Mouse (Mus musculus) stomach, embryonic 16.5 days (tissue): Measurements from ENCODE around the gene Gm13283. TPM values are rescaled to one million over a fixed set of nuclear protein-coding genes. Genes with fewer than 3 reads are reported as not detected.
"Not testable (repeated sequence)": the region's sequence is repeated elsewhere in the genome, so short reads cannot be mapped to it uniquely, and the experiment has no call there.

Experiments
- ATAC-seq: fragments of 200-750 bp; cut with Nextera tagmentation; 2 replicates; pipeline ENCODE4 v1.8.0; 2017; ENCODE audit warnings: moderate number of reproducible peaks, moderate TSS enrichment; ENCODE audit not compliant: insufficient read depth, low FRiP score
- H3K27ac ChIP-seq: fragments of 300-500 bp; sonication (generic); 2 replicates; pipeline ENCODE4 v1.5.1; 2014; ENCODE audit warnings: low read length
- H3K27me3 ChIP-seq: fragments of 300-500 bp; sonication (generic); 2 replicates; pipeline ENCODE4 v1.6.1; 2014; ENCODE audit warnings: low read length, control low read depth, mixed read lengths; ENCODE audit not compliant: control insufficient read depth, insufficient read depth
- H3K36me3 ChIP-seq: fragments of 300-500 bp; sonication (generic); 2 replicates; pipeline ENCODE4 v1.6.1; 2014; ENCODE audit warnings: low read length; ENCODE audit not compliant: control insufficient read depth, insufficient read depth
- H3K4me1 ChIP-seq: fragments of 300-500 bp; sonication (generic); 2 replicates; pipeline ENCODE4 v1.6.1; 2014; ENCODE audit warnings: low read length, control low read depth, mixed read lengths; ENCODE audit not compliant: control insufficient read depth, insufficient read depth
- H3K4me2 ChIP-seq: fragments of 300-500 bp; sonication (generic); 2 replicates; pipeline ENCODE4 v1.6.1; 2014; ENCODE audit warnings: low read depth, low read length, mixed read lengths
- H3K4me3 ChIP-seq: fragments of 300-500 bp; sonication (generic); replicated peaks from 2 replicates; pipeline ENCODE4 v1.5.1; 2014; ENCODE audit warnings: mild to moderate bottlenecking, low read length
- H3K9ac ChIP-seq: fragments of 300-500 bp; sonication (generic); 2 replicates; pipeline ENCODE4 v1.6.1; 2014; ENCODE audit warnings: low read length
- H3K9me3 ChIP-seq: fragments of 300-500 bp; sonication (generic); replicated peaks from 2 replicates; pipeline ENCODE4 v1.6.1; 2016; ENCODE audit warnings: low read length, control low read depth; ENCODE audit not compliant: control insufficient read depth
- WGBS: fragments of 180-500 bp; shearing (Covaris S2); extraction: QIAGEN DNeasy Blood & Tissue Kit; methylation state at CpG from one replicate; pipeline ENCODE4 v1.1.7; 2014; 5-methylcytosine and 5-hydroxymethylcytosine counted together
- polyA plus RNA-seq: library from polyadenylated mRNA; unstranded; fragments of >200 nt; fragmentation: Nextera tagmentation; extraction: Ambion mirVana; gene quantifications from 2 replicates; pipeline ENCODE4 v1.2.1, GENCODE M21; 2015

The Gm13283 gene
- polyA plus RNA-seq, 1 experiment from 2014 or later, result 0.26 TPM

DNA sequence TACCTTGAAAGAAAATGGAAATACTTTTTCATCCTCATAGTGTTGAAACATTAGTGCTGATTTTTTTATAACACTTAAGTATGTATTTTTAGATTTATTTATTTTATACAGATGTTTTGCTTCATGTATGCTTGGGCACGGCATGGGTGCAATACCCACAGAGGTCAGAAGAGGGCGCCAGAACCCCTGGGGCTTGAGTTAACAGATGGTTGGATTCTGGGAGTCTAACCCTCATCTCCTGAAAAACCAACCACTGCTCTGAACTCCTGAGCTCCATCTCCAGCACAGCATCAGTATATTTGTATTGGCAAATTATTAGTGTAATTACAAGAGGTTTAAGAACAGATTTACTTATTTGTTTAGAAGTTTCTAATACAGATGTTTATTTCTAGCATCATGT, 21.4 kb upstream of the Gm13283 start:
- Histone ChIP-seq H3K4me3 (no peak overlapping the region), H3K4me1 (0 out of 2 replicates have a peak, but pooled peaks cover 6% of the 10 kb centered on the region), H3K9ac (no peak overlapping the region), H3K36me3 (no peaks in the 10 kb centered on the region), H3K9me3 (no peaks in the 10 kb centered on the region), H3K27ac (no peak overlapping the region), H3K4me2 (no peak overlapping the region), H3K27me3 (no peaks in the 10 kb centered on the region)
- 3% methylated on average over 2 of the region's 2 CpGs for WGBS
- no peak for ATAC-seq

DNA sequence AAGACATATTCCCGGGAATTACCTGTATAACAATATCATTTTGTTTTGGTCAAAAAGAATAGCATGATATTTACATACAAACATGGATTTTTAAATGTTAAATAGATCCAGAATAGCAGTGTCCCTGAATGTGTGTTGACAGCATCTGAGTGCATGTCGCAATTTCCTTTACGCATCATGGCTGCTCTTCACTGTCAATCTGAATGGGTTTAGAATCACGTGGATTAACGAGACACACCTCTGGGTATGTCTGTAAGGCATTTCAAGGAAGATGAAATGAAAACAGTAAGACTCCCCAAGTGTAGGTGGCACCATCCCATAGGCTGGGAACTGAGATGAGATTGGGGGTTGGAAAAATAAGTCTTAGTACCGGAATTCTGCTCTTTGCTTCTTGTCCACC, 20.9 kb upstream of the Gm13283 start:
- Histone ChIP-seq H3K9ac (no peak overlapping the region), H3K36me3 (no peaks in the 10 kb centered on the region), H3K4me3 (no peak overlapping the region), H3K27me3 (no peaks in the 10 kb centered on the region), H3K4me2 (no peak overlapping the region), H3K4me1 (0 out of 2 replicates have a peak, but pooled peaks cover 6% of the 10 kb centered on the region), H3K9me3 (no peaks in the 10 kb centered on the region), H3K27ac (no peak overlapping the region)
- no peak for ATAC-seq
- WGBS, result 88% methylated on average over 6 of the region's 6 CpGs

DNA sequence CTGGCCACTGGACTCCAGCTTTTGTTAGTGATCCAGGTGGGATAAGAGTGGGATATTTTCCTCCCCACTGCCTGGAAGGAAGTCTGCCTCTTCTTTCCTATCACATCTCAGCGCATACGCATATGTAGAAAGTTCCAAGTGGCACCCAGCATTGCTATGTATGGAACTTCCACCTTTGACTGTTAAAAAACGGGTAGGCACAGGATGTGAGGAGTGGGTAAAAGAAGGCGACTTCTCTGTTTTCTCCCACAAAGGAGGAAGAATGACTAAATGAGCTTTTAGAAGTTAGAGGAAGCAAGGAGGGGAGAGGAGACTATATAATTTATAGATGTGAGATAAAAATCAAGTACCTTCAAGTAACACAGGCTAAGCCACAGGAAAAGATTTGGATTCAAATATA, 18.5 kb upstream of the Gm13283 start:
- Histone ChIP-seq H3K4me2 (no peak overlapping the region), H3K4me1 (0 out of 2 replicates have a peak, but pooled peaks cover 6% of the 10 kb centered on the region), H3K4me3 (no peak overlapping the region), H3K9ac (no peak overlapping the region), H3K36me3 (no peaks in the 10 kb centered on the region), H3K9me3 (no peaks in the 10 kb centered on the region), H3K27ac (no peak overlapping the region), H3K27me3 (no peaks in the 10 kb centered on the region)
- 84% methylated on average over 4 of the region's 4 CpGs for WGBS
- no peak for ATAC-seq

DNA sequence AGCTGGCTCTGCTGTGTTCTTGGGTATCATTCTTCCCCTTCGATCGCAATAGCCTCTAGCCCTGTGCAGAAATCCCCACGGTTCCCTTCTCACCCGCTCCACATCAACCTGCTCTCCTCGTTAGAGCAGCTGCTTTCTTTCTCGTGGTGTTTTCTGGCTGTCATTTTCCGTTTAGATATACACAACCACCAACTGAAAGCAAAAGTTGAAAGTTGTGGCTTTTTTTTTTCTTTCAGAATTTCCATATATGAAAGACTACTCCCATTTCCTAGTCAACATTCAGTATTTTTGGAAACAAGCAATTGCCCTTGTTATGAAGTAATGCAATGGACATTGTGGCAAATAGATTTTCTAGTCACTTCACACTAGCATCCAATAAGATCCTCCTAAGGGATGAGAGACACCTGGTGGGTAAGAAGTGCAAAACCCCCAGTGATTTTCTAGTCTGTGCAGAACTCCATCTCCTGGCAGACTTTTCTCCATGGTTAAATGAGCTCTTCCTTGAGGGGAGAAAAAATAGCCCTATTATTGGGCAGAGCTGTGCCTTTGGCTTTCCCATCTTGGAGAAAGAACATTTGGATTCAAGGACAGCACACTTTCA, 17.0 kb upstream of the Gm13283 start:
- ATAC-seq, result no peak
- Histone ChIP-seq H3K9ac (no peak overlapping the region), H3K9me3 (no peaks in the 10 kb centered on the region), H3K4me2 (no peak overlapping the region), H3K27ac (0 out of 2 replicates have a peak overlapping the region, but pooled peaks have one; percentile 36), H3K4me3 (no peak overlapping the region), H3K27me3 (no peaks in the 10 kb centered on the region), H3K36me3 (no peaks in the 10 kb centered on the region), H3K4me1 (0 out of 2 replicates have a peak, but pooled peaks cover 6% of the 10 kb centered on the region)
- 43% methylated on average over 7 of the region's 7 CpGs for WGBS

- Histone ChIP-seq H3K27me3 (no peaks in the 10 kb centered on the region), H3K4me3 (no peak overlapping the region), H3K36me3 (no peaks in the 10 kb centered on the region), H3K27ac (no peak overlapping the region), H3K9ac (no peak overlapping the region), H3K9me3 (no peaks in the 10 kb centered on the region), H3K4me2 (no peak overlapping the region), H3K4me1 (0 out of 2 replicates have a peak, but pooled peaks cover 6% of the 10 kb centered on the region)
- ATAC-seq, result no peak
- WGBS, result 63% methylated on average over 3 of the region's 3 CpGs
Measured at GRCm38 (mm10) chr4:88744207-88744606, 15.7 kb upstream of the Gm13283 start.

GRCm38 (mm10) chr4:88749926-88750325, 10.0 kb upstream of the Gm13283 start:
- 57% methylated on average over 6 of the region's 6 CpGs for WGBS
- Histone ChIP-seq H3K9ac (no peak overlapping the region), H3K4me1 (no peaks in the 10 kb centered on the region), H3K4me3 (no peak overlapping the region), H3K27me3 (no peaks in the 10 kb centered on the region), H3K9me3 (no peaks in the 10 kb centered on the region), H3K27ac (no peak overlapping the region), H3K4me2 (no peak overlapping the region), H3K36me3 (no peaks in the 10 kb centered on the region)
- no peak for ATAC-seq

GRCm38 (mm10) chr4:88754818-88755340, 5.0 kb upstream of the Gm13283 start, which contains the start of gene Gm13271:
TSS of gene Gm13271 (plus strand) at chr4:88754868.
- not testable (repeated sequence) for H3K4me2 ChIP-seq, H3K27me3 ChIP-seq, H3K27ac ChIP-seq, H3K4me3 ChIP-seq, H3K9me3 ChIP-seq, H3K4me1 ChIP-seq, H3K9ac ChIP-seq, ATAC-seq, H3K36me3 ChIP-seq
- 76% methylated on average over 15 of the region's 15 CpGs for WGBS

- not testable (repeated sequence) for H3K36me3 ChIP-seq, ATAC-seq, H3K27me3 ChIP-seq, H3K9me3 ChIP-seq, H3K4me1 ChIP-seq
- H3K4me3 ChIP-seq, result peak overlapping the region; percentile 59
- peak overlapping the region; percentile 97 for H3K27ac ChIP-seq
- peak overlapping the region; percentile 78 for H3K9ac ChIP-seq
- WGBS, result 11% methylated on average over 28 of the region's 31 CpGs
- H3K4me2 ChIP-seq, result peak overlapping the region; percentile 64
Measured at GRCm38 (mm10) chr4:88756581-88757513, 3.1 kb upstream of the Gm13283 start.

DNA sequence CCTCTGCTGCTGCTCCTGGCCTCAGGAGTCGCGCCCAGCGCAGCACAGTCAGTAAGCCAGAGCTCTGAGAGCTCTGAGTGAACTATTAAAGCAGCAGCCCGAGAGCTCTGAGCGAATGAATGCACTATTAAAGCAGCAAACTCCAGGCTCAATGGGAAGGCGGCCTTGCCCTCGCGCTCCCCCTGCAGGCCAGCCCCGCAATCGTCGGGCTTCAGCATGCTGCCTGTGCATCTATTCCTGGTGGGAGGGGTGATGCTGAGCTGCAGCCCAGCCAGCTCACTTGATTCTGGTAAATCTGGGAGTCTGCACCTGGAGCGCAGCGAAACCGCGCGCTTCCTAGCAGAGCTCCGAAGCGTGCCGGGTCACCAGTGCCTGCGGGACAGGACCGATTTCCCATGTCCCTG, 2.3 kb upstream of the Gm13283 start:
- WGBS, result under 1% methylated on average over 16 of the region's 21 CpGs
- H3K9ac ChIP-seq, result peak overlapping the region; percentile 78
- H3K4me3 ChIP-seq, result peak overlapping the region; percentile 59
- peak overlapping the region; percentile 64 for H3K4me2 ChIP-seq
- H3K9me3 ChIP-seq, H3K4me1 ChIP-seq, H3K27me3 ChIP-seq, H3K36me3 ChIP-seq: not testable (repeated sequence)
- peak overlapping the region; percentile 97 for H3K27ac ChIP-seq
- peak; percentile 100 for ATAC-seq
